Mouse (Mus musculus): ENCODE measurements around the gene Celsr1. TPM values are rescaled to one million over a fixed set of nuclear protein-coding genes. Genes with fewer than 3 reads are reported as not detected.
"Not testable (repeated sequence)": the region's sequence is repeated elsewhere in the genome, so short reads cannot be mapped to it uniquely, and the experiment has no call there.

Gene Celsr1
- total RNA-seq, 1 experiment from 2014 or later: 4.6 TPM

DNA sequence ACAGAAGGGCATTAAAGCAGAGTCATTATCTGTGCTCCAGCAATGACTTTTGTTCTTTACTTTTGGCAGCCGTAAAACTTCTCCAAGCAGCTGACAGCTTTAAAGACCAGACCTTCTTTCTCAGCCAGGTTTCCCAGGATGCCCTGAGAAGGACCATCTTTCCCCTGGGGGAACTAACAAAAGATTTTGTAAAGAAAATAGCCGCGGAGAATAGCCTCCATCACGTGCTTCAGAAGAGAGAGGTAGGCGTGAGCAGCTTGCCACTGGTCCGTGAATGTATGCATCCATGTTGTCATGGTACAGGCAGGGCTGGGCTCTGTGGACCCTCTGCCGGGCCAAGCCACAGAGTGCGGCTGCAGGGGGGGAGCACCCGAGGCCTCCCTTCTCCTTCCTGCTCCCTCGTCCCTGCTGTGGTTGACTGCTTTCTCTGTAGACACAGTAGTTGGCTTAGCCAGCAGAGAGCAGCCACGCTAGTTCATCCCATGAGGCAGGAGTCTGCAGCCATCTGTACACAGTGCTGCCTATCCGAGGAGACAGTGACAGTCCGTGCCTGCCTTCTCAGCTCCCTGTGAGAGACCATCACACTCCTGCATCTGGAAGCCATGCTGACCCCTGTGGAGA is 141.0 kb downstream of the Celsr1 start:
- no peak for DNase-seq

- DNase-seq: no peak
These were observed 141.6 kb downstream of the Celsr1 start for GRCm38 (mm10) chr15:85891971-85892370.

DNA sequence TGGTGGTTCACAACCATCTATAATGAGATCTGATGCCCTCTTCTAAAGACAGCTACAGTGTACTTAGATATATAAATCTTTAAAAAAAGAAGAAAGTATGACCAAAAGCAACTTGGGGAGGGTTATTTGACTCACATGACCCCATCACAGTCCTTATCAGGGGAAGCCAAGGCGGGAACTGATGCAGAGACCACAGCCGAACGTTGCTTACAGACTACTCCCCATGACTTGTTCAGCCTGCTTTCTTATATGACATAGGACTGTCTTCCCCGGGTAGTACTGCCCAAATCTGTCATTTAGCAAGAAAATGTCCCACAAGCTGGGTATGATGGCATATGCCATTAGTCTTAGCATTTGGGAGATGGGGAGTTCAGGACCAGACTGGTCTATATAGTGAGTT is 144.3 kb downstream of the Celsr1 start:
- DNase-seq: no peak

- DNase-seq: no peak
These were observed 148.0 kb downstream of the Celsr1 start for GRCm38 (mm10) chr15:85885606-85886005.

DNA sequence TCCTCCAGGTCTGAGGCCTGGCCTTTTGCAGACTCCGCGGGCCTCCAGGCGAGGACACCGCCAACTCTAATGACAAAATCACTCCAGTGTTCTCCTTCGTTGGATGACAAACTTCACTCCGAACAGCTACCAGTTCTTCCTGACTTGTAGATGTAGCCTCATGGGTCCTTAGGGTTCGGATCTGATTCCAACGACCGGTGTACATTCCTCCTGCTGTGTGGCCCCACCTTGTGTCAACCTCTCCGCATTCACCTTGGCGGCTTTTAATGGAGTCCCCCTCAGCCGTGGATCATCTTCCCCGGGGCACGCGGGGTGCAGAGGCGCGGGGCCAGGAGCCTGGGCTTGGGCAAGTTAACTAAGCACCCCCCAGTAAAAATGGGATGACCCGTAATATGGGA is 154.1 kb downstream of the Celsr1 start:
- peak; percentile 39 for DNase-seq

- DNase-seq: peak; percentile 94
These were observed 154.6 kb downstream of the Celsr1 start, which contains the start of gene Trmu for GRCm38 (mm10) chr15:85878848-85879497. Gene Trmu, plus strand, starts transcription at chr15:85879312.

DNA sequence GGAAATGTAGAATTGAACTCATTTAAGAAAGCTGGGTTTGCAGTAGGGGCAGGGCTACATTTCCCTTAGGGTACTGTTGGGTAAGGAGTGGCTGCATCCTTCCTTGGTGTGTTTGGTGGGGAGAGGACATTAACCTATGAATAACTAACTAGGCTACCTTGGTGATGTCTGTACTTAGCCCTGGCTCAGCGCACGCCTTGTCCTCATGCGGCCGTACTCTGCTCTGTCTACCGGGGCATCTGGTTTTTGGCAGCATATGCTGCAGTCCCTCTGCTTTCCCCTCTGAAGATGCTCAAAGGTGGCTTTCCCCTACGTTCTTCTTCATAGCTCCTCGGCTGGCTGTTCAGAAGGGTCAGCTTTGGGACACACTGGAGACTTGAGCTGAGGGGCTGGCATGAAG is 156.2 kb downstream of the Celsr1 start:
- no peak for DNase-seq

GRCm38 (mm10) chr15:85867696-85868095 is 165.9 kb downstream of the Celsr1 start:
- peak; percentile 87 for DNase-seq

DNA sequence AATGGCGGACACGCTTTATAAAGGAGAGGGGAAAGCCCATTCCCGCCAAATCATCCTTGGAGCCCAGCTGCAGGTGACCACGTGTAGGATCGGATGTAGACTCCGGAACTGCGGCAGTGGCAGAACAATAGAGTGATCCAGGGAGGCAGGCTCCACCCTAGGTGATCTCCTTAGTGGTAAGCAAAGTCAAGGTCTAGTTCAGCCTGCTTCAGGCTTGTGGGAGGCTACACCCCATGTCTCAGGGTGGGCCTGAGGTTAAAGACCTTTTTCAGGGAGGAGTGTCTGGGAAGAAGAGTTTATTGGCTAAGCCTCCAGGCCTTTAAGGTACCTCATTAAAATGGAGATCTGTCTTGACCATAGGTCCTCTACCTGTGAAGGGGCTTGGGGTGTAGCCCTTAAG is 167.7 kb downstream of the Celsr1 start:
- not testable (repeated sequence) for DNase-seq

DNA sequence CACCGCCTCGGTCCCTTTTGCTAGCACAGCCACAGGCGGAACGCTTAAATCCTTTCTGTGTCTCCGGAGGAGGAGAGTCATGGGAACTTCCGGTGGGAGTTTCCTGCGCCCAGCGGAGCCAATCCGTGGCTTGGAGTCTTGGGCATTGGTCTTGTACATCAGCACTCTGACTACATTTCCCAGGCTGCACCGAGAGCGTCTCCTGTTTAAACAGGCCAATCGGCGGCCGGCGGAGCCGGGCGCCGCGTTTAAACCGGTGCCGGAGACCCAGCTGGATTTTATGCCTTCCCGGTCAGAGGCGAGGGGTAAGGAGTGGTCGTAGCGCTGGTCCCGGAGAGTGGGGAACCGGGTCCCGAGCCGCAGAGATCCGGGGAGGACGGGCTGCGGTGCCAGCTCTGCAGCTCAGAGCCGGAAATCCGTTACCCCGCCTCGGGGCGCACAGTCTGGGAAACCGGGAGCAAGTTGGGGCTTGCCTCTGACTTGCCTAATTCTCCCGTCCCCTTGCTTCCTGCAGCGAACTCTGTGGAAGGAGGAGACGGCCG is 174.0 kb downstream of the Celsr1 start, which contains the start of gene Gtse1:
Gene Gtse1 (plus strand): TSS at position 256 of the 542 bp plus-strand sequence.
- peak; percentile 95 for DNase-seq

DNA sequence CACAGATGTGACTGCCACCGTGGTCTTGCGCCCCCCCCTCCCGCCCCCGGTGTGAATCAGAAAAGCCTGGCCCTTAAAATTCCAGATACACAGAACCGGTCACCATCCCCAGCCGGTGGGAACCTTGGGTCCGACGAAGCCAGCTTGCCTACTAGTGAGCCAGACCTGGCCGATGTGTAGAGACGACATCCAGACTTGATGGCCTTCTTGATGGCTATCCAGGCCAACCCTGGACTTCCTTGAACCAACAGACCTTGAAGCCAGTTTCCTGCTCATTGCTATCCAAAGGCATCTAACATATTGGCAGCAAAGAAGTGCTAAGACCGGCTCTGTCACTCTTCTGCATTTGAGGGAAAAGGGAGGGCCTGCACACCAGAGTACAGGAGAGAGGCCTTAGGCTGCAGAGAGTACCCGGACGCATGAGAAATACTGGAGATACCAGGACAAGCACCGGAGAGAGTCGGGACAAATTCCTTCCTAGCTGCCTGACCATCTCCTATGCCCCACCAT is 174.5 kb downstream of the Celsr1 start:
- DNase-seq: peak; percentile 26

DNA sequence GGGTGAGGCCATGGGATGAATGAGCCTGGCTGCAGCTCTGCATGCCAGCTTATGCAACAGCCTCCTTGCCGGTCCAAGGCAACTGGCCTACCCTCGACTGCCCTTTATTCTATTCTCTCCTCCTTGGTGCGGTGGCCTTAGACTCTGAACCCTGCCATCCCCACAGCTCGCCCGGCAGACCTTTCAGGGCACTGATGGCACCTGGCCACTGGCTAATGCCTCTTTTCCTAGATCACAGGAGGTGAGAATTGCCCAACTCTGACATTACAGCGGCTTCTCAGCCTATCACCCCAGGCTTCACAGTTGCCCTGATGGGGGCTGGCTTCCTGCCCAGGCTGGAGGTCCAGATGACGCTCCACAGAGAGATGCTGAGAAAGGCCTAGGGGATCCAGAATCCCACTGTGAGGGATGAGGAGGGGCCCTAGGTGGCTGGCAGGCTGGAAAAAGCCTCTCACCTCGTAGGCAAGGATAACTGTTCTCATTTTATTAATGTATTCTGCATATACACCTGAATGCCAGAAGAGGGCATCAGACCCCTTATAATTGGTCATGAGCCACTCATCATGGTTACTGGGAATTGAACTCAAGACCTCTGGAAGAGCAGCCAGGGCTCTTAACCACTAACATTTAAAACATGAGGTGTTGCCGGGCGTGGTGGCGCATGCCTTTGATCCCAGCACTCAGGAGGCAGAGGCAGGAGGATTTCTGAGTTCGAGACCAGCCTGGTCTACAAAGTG is 181.8 kb downstream of the Celsr1 start:
- no peak for DNase-seq

Other genes starting within 250 kb of the Celsr1 start
- gene Cdpf1, start 222.1 kb downstream of the Celsr1 start, total RNA-seq (2021): 17.9 and 20.2 TPM in 2 replicates
- 0.15 and 0.34 TPM in 2 replicates for gene Pkdrej, start 212.0 kb downstream of the Celsr1 start, total RNA-seq (2021)
- 21.0 and 28.2 TPM in 2 replicates for gene Ttc38, start 201.5 kb downstream of the Celsr1 start, total RNA-seq (2021)
- 4.4 and 4.6 TPM in 2 replicates for gene Gtse1, start 174.0 kb downstream of the Celsr1 start, total RNA-seq (2021)
- gene Trmu, start 154.5 kb downstream of the Celsr1 start, total RNA-seq (2021): 32.1 and 34.9 TPM in 2 replicates
- 16.1 and 17.5 TPM in 2 replicates for gene Gramd4, start 23.9 kb upstream of the Celsr1 start, total RNA-seq (2021)
- 31.5 and 33.0 TPM in 2 replicates for gene Cerk, start 152.4 kb upstream of the Celsr1 start, total RNA-seq (2021)
- gene Tbc1d22a, start 180.7 kb upstream of the Celsr1 start, total RNA-seq (2021): 26.8 and 32.0 TPM in 2 replicates